Comparison of ENCODE assay signal across 9 mouse cellular contexts in genomic region chr11:97697199-97697890, GRCm38 (mm10). TPM values are rescaled to one million over a fixed set of nuclear protein-coding genes. Genes with fewer than 3 reads are reported as not detected.
A peak's percentile ranks its signal among the peaks of the same experiment; 100 is the strongest.
DNase-seq lines count a peak whose midpoint lies in the region; ATAC-seq lines count a peak whose summit lies in the region.
"Had no signal": no experiment of that assay in that cellular context is flagged by ENCODE, and none has a peak within 500 bp of the region (broad histone marks: within the 10 kb centered on the region; RNA-seq: fewer than 3 reads in every experiment).

No protein-coding gene starts in this region.

- peak overlapping the region; percentile 98 for H3K9ac ChIP-seq in kidney, embryonic 16.5 days (replicated peaks; ENCODE audit: low read length)
- H3K9ac ChIP-seq in neural tube, embryonic 12.5 days: peak overlapping the region; percentile 95

- 43% methylated on average over 11 of the region's 11 CpGs for WGBS in kidney, embryonic 16.5 days
- WGBS in forebrain, embryonic 10.5 days: 66% methylated on average over 11 of the region's 11 CpGs
- 59% methylated on average over 11 of the region's 11 CpGs for WGBS in limb, embryonic 10.5 days
- 61% methylated on average over 11 of the region's 11 CpGs for WGBS in neural tube, embryonic 12.5 days

- no peaks in the 10 kb centered on the region for H3K27me3 ChIP-seq in kidney, embryonic 16.5 days (ENCODE audit: insufficient read depth, low read length)
- H3K27me3 ChIP-seq in forebrain, embryonic 10.5 days (ENCODE audit: poor library complexity, severe bottlenecking): no peaks in the 10 kb centered on the region
- no peaks in the 10 kb centered on the region for H3K27me3 ChIP-seq in limb, embryonic 10.5 days (ENCODE audit: low read depth, poor library complexity, severe bottlenecking)
- no peaks in the 10 kb centered on the region for H3K27me3 ChIP-seq in neural tube, embryonic 12.5 days (replicated peaks)

- peak overlapping the region; percentile 98 for H3K4me2 ChIP-seq in kidney, embryonic 16.5 days (replicated peaks; ENCODE audit: low read depth, low read length)
- H3K4me2 ChIP-seq in neural tube, embryonic 12.5 days (replicated peaks): peak overlapping the region; percentile 81

- DNase-seq in kidney, adult 8-10 months: no peak
- no peak for DNase-seq in forebrain, embryonic 10.5 days (ENCODE audit: extremely low spot score, low spot score)
- no peak for DNase-seq in limb, embryonic 10.5 days (ENCODE audit: low spot score)
- DNase-seq in left cerebral cortex, postnatal 4 days: no peak
- DNase-seq in MN1 (ENCODE audit: low spot score): no peak
- DNase-seq: cerebellum, adult 9-10 months had no signal

- H3K9me3 ChIP-seq in kidney, embryonic 16.5 days (ENCODE audit: low read length): no peaks in the 10 kb centered on the region
- H3K9me3 ChIP-seq in forebrain, embryonic 10.5 days: no peaks in the 10 kb centered on the region
- H3K9me3 ChIP-seq in limb, embryonic 10.5 days (replicated peaks): no peaks in the 10 kb centered on the region
- no peaks in the 10 kb centered on the region for H3K9me3 ChIP-seq in neural tube, embryonic 12.5 days

- no peak for ATAC-seq in kidney, embryonic 16.5 days (ENCODE audit: low FRiP score, low TSS enrichment)
- no peak for ATAC-seq in neural tube, embryonic 12.5 days (ENCODE audit: low FRiP score, low read depth)
- no peak for ATAC-seq in activated CD4-positive, CD25-positive, alpha-beta regulatory T cell, adult 4 months

- peaks cover 66% of the 10 kb centered on the region for H3K4me1 ChIP-seq in kidney, embryonic 16.5 days (ENCODE audit: insufficient read depth, low read length)
- peaks cover 77% of the 10 kb centered on the region for H3K4me1 ChIP-seq in forebrain, embryonic 10.5 days
- peaks cover 63% of the 10 kb centered on the region for H3K4me1 ChIP-seq in limb, embryonic 10.5 days
- peaks cover 64% of the 10 kb centered on the region for H3K4me1 ChIP-seq in neural tube, embryonic 12.5 days

- H3K4me3 ChIP-seq in kidney, embryonic 16.5 days (ENCODE audit: low read length): peak overlapping the region; percentile 88
- peak overlapping the region; percentile 91 for H3K4me3 ChIP-seq in forebrain, embryonic 10.5 days
- peak overlapping the region; percentile 89 for H3K4me3 ChIP-seq in limb, embryonic 10.5 days
- peak overlapping the region; percentile 88 for H3K4me3 ChIP-seq in neural tube, embryonic 12.5 days

- H3K27ac ChIP-seq in kidney, embryonic 16.5 days (ENCODE audit: low read length): peak overlapping the region; percentile 99
- peak overlapping the region; percentile 100 for H3K27ac ChIP-seq in forebrain, embryonic 10.5 days
- peak overlapping the region; percentile 99; the same call in 1 of the 2 replicates for H3K27ac ChIP-seq in limb, embryonic 10.5 days
- peak overlapping the region; percentile 95; the same call in 1 of the 2 replicates for H3K27ac ChIP-seq in neural tube, embryonic 12.5 days

- intact Hi-C loops in left cerebral cortex, postnatal 4 days (cut with DNase I): loop anchor here (5.0 kb wide), 1 partner anchor 35 kb away; the partner anchor contains the start of gene Mllt6

- peaks cover 14% of the 10 kb centered on the region; the same call in 1 of the 2 replicates for H3K36me3 ChIP-seq in kidney, embryonic 16.5 days (ENCODE audit: insufficient read depth, low read length)
- H3K36me3 ChIP-seq in forebrain, embryonic 10.5 days (replicated peaks): peaks cover 32% of the 10 kb centered on the region
- H3K36me3 ChIP-seq in limb, embryonic 10.5 days: peaks cover 49% of the 10 kb centered on the region
- H3K36me3 ChIP-seq in neural tube, embryonic 12.5 days: peaks cover 10% of the 10 kb centered on the region

RNA-seq across cellular contexts. Expression of gene Pcgf2, which starts 3.0 kb away (rescaled TPM):
- 12.3 and 16.3 TPM in 2 replicates for polyA plus RNA-seq in kidney, embryonic 16.5 days (2015; fragmentation: Nextera tagmentation; extraction: Ambion mirVana)
- 18.4 and 20.9 TPM in 2 replicates for polyA plus RNA-seq in forebrain, embryonic 10.5 days (2016; fragmentation: Nextera tagmentation; extraction: Ambion mirVana)
- 21.0 and 21.5 TPM in 2 replicates for polyA plus RNA-seq in limb, embryonic 10.5 days (2016; fragmentation: Nextera tagmentation; extraction: Ambion mirVana)
- polyA plus RNA-seq in neural tube, embryonic 12.5 days (2016; fragmentation: Nextera tagmentation; extraction: Ambion mirVana): 19.9 and 21.1 TPM in 2 replicates
- 100 to 1,000 TPM; 100 to 104 TPM for total RNA-seq in left cerebral cortex, postnatal 4 days (2021)
- polyA plus RNA-seq in activated CD4-positive, CD25-positive, alpha-beta regulatory T cell, adult 4 months (2017; shearing (Covaris generic)): 1 to 10 TPM; 3.1 to 4.7 TPM

RNA-seq across cellular contexts. Expression of gene Psmb3, which starts 5.9 kb away (rescaled TPM):
- polyA plus RNA-seq in kidney, embryonic 16.5 days (2015; fragmentation: Nextera tagmentation; extraction: Ambion mirVana): 478 and 503 TPM in 2 replicates
- 627 and 634 TPM in 2 replicates for polyA plus RNA-seq in forebrain, embryonic 10.5 days (2016; fragmentation: Nextera tagmentation; extraction: Ambion mirVana)
- polyA plus RNA-seq in limb, embryonic 10.5 days (2016; fragmentation: Nextera tagmentation; extraction: Ambion mirVana): 626 and 675 TPM in 2 replicates
- 453 and 497 TPM in 2 replicates for polyA plus RNA-seq in neural tube, embryonic 12.5 days (2016; fragmentation: Nextera tagmentation; extraction: Ambion mirVana)
- total RNA-seq in left cerebral cortex, postnatal 4 days (2021): 100 to 1,000 TPM; 168 to 172 TPM
- 100 to 1,000 TPM; 422 to 486 TPM for polyA plus RNA-seq in activated CD4-positive, CD25-positive, alpha-beta regulatory T cell, adult 4 months (2017; shearing (Covaris generic))

RNA-seq across cellular contexts. Expression of gene Cisd3, which starts 11.7 kb away (rescaled TPM):
- 47.3 and 53.1 TPM in 2 replicates for polyA plus RNA-seq in kidney, embryonic 16.5 days (2015; fragmentation: Nextera tagmentation; extraction: Ambion mirVana)
- 17.0 and 21.7 TPM in 2 replicates for polyA plus RNA-seq in forebrain, embryonic 10.5 days (2016; fragmentation: Nextera tagmentation; extraction: Ambion mirVana)
- 9.4 and 15.3 TPM in 2 replicates for polyA plus RNA-seq in limb, embryonic 10.5 days (2016; fragmentation: Nextera tagmentation; extraction: Ambion mirVana)
- 17.8 and 25.6 TPM in 2 replicates for polyA plus RNA-seq in neural tube, embryonic 12.5 days (2016; fragmentation: Nextera tagmentation; extraction: Ambion mirVana)
- 10 to 100 TPM; 25.8 to 28.5 TPM for total RNA-seq in left cerebral cortex, postnatal 4 days (2021)
- polyA plus RNA-seq in activated CD4-positive, CD25-positive, alpha-beta regulatory T cell, adult 4 months (2017; shearing (Covaris generic)): 10 to 100 TPM; 91.3 to 99.5 TPM

RNA-seq across cellular contexts. Expression of gene Mllt6, which starts 34.1 kb away (rescaled TPM):
- polyA plus RNA-seq in kidney, embryonic 16.5 days (2015; fragmentation: Nextera tagmentation; extraction: Ambion mirVana): 4.1 and 5.5 TPM in 2 replicates
- 1.5 and 2.5 TPM in 2 replicates for polyA plus RNA-seq in forebrain, embryonic 10.5 days (2016; fragmentation: Nextera tagmentation; extraction: Ambion mirVana)
- polyA plus RNA-seq in limb, embryonic 10.5 days (2016; fragmentation: Nextera tagmentation; extraction: Ambion mirVana): 2.5 TPM in 2 replicates
- 3.0 and 4.0 TPM in 2 replicates for polyA plus RNA-seq in neural tube, embryonic 12.5 days (2016; fragmentation: Nextera tagmentation; extraction: Ambion mirVana)
- total RNA-seq in left cerebral cortex, postnatal 4 days (2021): 10 to 100 TPM; 60.2 to 67.1 TPM
- 10 to 100 TPM; 13.9 to 15.2 TPM for polyA plus RNA-seq in activated CD4-positive, CD25-positive, alpha-beta regulatory T cell, adult 4 months (2017; shearing (Covaris generic))

RNA-seq across cellular contexts. Expression of gene Pip4k2b, which starts 47.2 kb away (rescaled TPM):
- polyA plus RNA-seq in kidney, embryonic 16.5 days (2015; fragmentation: Nextera tagmentation; extraction: Ambion mirVana): 1.7 and 1.8 TPM in 2 replicates
- polyA plus RNA-seq in forebrain, embryonic 10.5 days (2016; fragmentation: Nextera tagmentation; extraction: Ambion mirVana): 1.3 and 2.1 TPM in 2 replicates
- 1.6 and 1.9 TPM in 2 replicates for polyA plus RNA-seq in limb, embryonic 10.5 days (2016; fragmentation: Nextera tagmentation; extraction: Ambion mirVana)
- polyA plus RNA-seq in neural tube, embryonic 12.5 days (2016; fragmentation: Nextera tagmentation; extraction: Ambion mirVana): 3.2 and 3.7 TPM in 2 replicates
- total RNA-seq in left cerebral cortex, postnatal 4 days (2021): 100 to 1,000 TPM; 180 to 185 TPM
- 1 to 10 TPM; 2.0 to 2.3 TPM for polyA plus RNA-seq in activated CD4-positive, CD25-positive, alpha-beta regulatory T cell, adult 4 months (2017; shearing (Covaris generic))
